Mouse (Mus musculus) cerebellum, adult 2 months (tissue): ENCODE measurements around the gene Hrh2. TPM values are rescaled to one million over a fixed set of nuclear protein-coding genes. Genes with fewer than 3 reads are reported as not detected.

Experiments
- DNase-seq, 2 experiments: peaks; one replicate each; pipeline ENCODE4 v3.0.0; 2021
- H3K27ac ChIP-seq: fragments of 200-500 bp; 2 replicates; pipeline ENCODE4 v1.5.1; 2012; ENCODE audit warnings: low read length, control low read depth, inconsistent platforms; ENCODE audit not compliant: insufficient read depth
- H3K27me3 ChIP-seq: fragments of 200-500 bp; 2 replicates; pipeline ENCODE4 v1.6.1; 2012; ENCODE audit warnings: inconsistent platforms, mild to moderate bottlenecking, low read length, moderate library complexity; ENCODE audit not compliant: control insufficient read depth, insufficient read depth
- H3K4me1 ChIP-seq: fragments of 200-500 bp; 2 replicates; pipeline ENCODE4 v1.6.1; 2011; ENCODE audit warnings: low read length; ENCODE audit not compliant: control insufficient read depth, insufficient read depth
- H3K4me3 ChIP-seq: fragments of 200-500 bp; replicated peaks from 2 replicates; pipeline ENCODE3; 2011; ENCODE audit warnings: mild to moderate bottlenecking, low read depth, low read length, control low read depth; ENCODE audit not compliant: insufficient read depth
- CTCF ChIP-seq: fragments of 200-500 bp; IDR thresholded peaks from 2 replicates; pipeline ENCODE4 v1.5.1; 2011; ENCODE audit warnings: low read depth, mild to moderate bottlenecking, control low read depth, low read length, moderate library complexity, borderline replicate concordance; ENCODE audit not compliant: insufficient read depth
- POLR2A ChIP-seq: fragments of 200-500 bp; IDR thresholded peaks from 2 replicates; pipeline ENCODE4 v1.6.1; 2011; ENCODE audit warnings: low read length, control low read depth, borderline replicate concordance; ENCODE audit not compliant: insufficient read depth
- WGBS: fragments of 180-500 bp; shearing (Covaris S2); methylation state at CpG from one replicate; pipeline ENCODE4 v1.1.7; 2018; 5-methylcytosine and 5-hydroxymethylcytosine counted together
- polyA plus RNA-seq: library from polyadenylated mRNA; depleted of rRNA; stranded (reverse); fragments of >200 nt; gene quantifications from 2 replicates; pipeline ENCODE4 v1.2.3, GENCODE M21; 2012; rRNA removed

Hrh2 gene
- polyA plus RNA-seq, 1 experiment, result 6.5 TPM

- no peaks in the 10 kb centered on the region for H3K27me3 ChIP-seq
- H3K27ac ChIP-seq, result peak overlapping the region; percentile 82
- 12% methylated on average over 7 of the region's 7 CpGs for WGBS
- peak; percentile 73 to 88 for DNase-seq
- no peak overlapping the region for H3K4me3 ChIP-seq
- TF ChIP-seq CTCF (no peak), POLR2A (no peak)
- H3K4me1 ChIP-seq, result peaks cover 40% of the 10 kb centered on the region
Observed at GRCm38 (mm10) chr13:54281149-54281548, 89.2 kb downstream of the Hrh2 start.

- no peak for TF ChIP-seq POLR2A
- TF ChIP-seq CTCF, result no peak
- Histone ChIP-seq H3K4me1 (peaks cover 43% of the 10 kb centered on the region), H3K27ac (peak overlapping the region; percentile 82), H3K4me3 (no peak overlapping the region), H3K27me3 (no peaks in the 10 kb centered on the region)
- peak in 1 of 2 experiments; percentile 45 for DNase-seq
- 23% methylated on average over 8 of the region's 8 CpGs for WGBS
Observed at GRCm38 (mm10) chr13:54281623-54282022, 89.7 kb downstream of the Hrh2 start.

GRCm38 (mm10) chr13:54282149-54282860 lies 90.4 kb downstream of the Hrh2 start:
- 9% methylated on average over 17 of the region's 17 CpGs for WGBS
- peaks cover 50% of the 10 kb centered on the region for H3K4me1 ChIP-seq
- no peak overlapping the region for H3K4me3 ChIP-seq
- peak; percentile 78 to 84 for DNase-seq
- peak overlapping the region; percentile 82 for H3K27ac ChIP-seq
- H3K27me3 ChIP-seq, result no peaks in the 10 kb centered on the region
- TF ChIP-seq POLR2A, result 0 out of 2 replicates have a peak, but pooled peaks have one; percentile 12
- no peak for TF ChIP-seq CTCF

- peak; percentile 70 to 78 for DNase-seq
- WGBS, result 1% methylated on average over 10 of the region's 10 CpGs
- no peak for TF ChIP-seq CTCF
- no peak for TF ChIP-seq POLR2A
- H3K4me3 ChIP-seq, result no peak overlapping the region
- no peaks in the 10 kb centered on the region for H3K27me3 ChIP-seq
- peak overlapping the region; percentile 82 for H3K27ac ChIP-seq
- H3K4me1 ChIP-seq, result peaks cover 56% of the 10 kb centered on the region
Observed at GRCm38 (mm10) chr13:54282861-54283206, 90.9 kb downstream of the Hrh2 start.

Other genes starting within 250 kb of the Hrh2 start
- 0.33 and 0.57 TPM in 2 replicates for gene Drd1, start 136.4 kb upstream of the Hrh2 start, polyA plus RNA-seq
- gene Sfxn1, start 120.3 kb upstream of the Hrh2 start, polyA plus RNA-seq, result 32.2 and 32.9 TPM in 2 replicates
- 361 and 392 TPM in 2 replicates for gene Cplx2, start 179.2 kb downstream of the Hrh2 start, polyA plus RNA-seq